Mouse (Mus musculus) limb, embryonic 14.5 days (tissue): ENCODE measurements at regions not wholly inside any gene's neighbourhood (a gene's known extent, or its start where the extent isn't known, plus 50 kb on each side); places are given as distances from the start of the nearest gene placed in this dataset.
"Not testable (repeated sequence)": the region's sequence is repeated elsewhere in the genome, so short reads cannot be mapped to it uniquely, and the experiment has no call there.

ENCODE experiments used
- ATAC-seq: fragments of 200-750 bp; cut with Nextera tagmentation; 2 replicates; pipeline ENCODE4 v1.8.0; 2017; ENCODE audit warnings: low read depth, moderate number of reproducible peaks, moderate TSS enrichment; ENCODE audit not compliant: low FRiP score
- DNase-seq: peaks from one replicate; pipeline ENCODE4 v3.0.0-alpha.2; 2015; ENCODE audit warnings: low spot score
- H3K27ac ChIP-seq: fragments of 300-500 bp; sonication (generic); replicated peaks from 2 replicates; pipeline ENCODE4 v1.5.1; 2014; ENCODE audit warnings: low read depth, mild to moderate bottlenecking, low read length, moderate library complexity, mixed read lengths
- H3K27me3 ChIP-seq: fragments of 300-500 bp; sonication (generic); 2 replicates; pipeline ENCODE4 v1.6.1; 2014; ENCODE audit warnings: low read length, mixed read lengths; ENCODE audit not compliant: control insufficient read depth, insufficient read depth
- H3K36me3 ChIP-seq: fragments of 300-500 bp; sonication (generic); 2 replicates; pipeline ENCODE4 v1.6.1; 2014; ENCODE audit warnings: mild to moderate bottlenecking, low read length, moderate library complexity, mixed read lengths; ENCODE audit not compliant: control insufficient read depth, insufficient read depth
- H3K4me1 ChIP-seq: fragments of 300-500 bp; sonication (generic); 2 replicates; pipeline ENCODE4 v1.6.1; 2014; ENCODE audit warnings: antibody characterized with exemption, low read length, mixed read lengths; ENCODE audit not compliant: control insufficient read depth, insufficient read depth
- H3K4me2 ChIP-seq: fragments of 300-500 bp; sonication (generic); replicated peaks from 2 replicates; pipeline ENCODE4 v1.6.1; 2014; ENCODE audit warnings: low read depth, mild to moderate bottlenecking, low read length, moderate library complexity; ENCODE audit not compliant: severe bottlenecking
- H3K4me3 ChIP-seq: fragments of 300-500 bp; sonication (generic); replicated peaks from 2 replicates; pipeline ENCODE4 v1.5.1; 2014; ENCODE audit warnings: low read length
- H3K9ac ChIP-seq: fragments of 300-500 bp; sonication (generic); 2 replicates; pipeline ENCODE4 v1.6.1; 2014; ENCODE audit warnings: mild to moderate bottlenecking, low read depth, low read length, moderate library complexity; ENCODE audit not compliant: severe bottlenecking
- H3K9me3 ChIP-seq: fragments of 300-500 bp; sonication (generic); 2 replicates; pipeline ENCODE4 v1.6.1; 2016; ENCODE audit warnings: low read length; ENCODE audit not compliant: control insufficient read depth
- POLR2A ChIP-seq: fragments of 200-500 bp; IDR thresholded peaks from 2 replicates; pipeline ENCODE4 v1.8.0; 2012; ENCODE audit warnings: inconsistent platforms, mild to moderate bottlenecking, moderate library complexity, borderline replicate concordance; ENCODE audit not compliant: insufficient read depth, insufficient read length; ENCODE audit errors: extremely low read depth
- WGBS: fragments of 180-500 bp; shearing (Covaris S2); extraction: QIAGEN DNeasy Blood & Tissue Kit; methylation state at CpG from one replicate; pipeline ENCODE4 v1.1.7; 2014; 5-methylcytosine and 5-hydroxymethylcytosine counted together

GRCm38 (mm10) chr2:108824025-108824424, 456.5 kb upstream of the Kif18a start:
- no peak for TF ChIP-seq POLR2A
- Histone ChIP-seq H3K4me2 (no peak overlapping the region), H3K9me3 (no peaks in the 10 kb centered on the region), H3K9ac (no peak overlapping the region), H3K4me1 (peaks cover 5% of the 10 kb centered on the region; the same call in 1 of the 2 replicates), H3K36me3 (no peaks in the 10 kb centered on the region), H3K27ac (no peak overlapping the region), H3K27me3 (no peaks in the 10 kb centered on the region), H3K4me3 (no peak overlapping the region)
- DNase-seq (no peak), ATAC-seq (no peak)

DNA sequence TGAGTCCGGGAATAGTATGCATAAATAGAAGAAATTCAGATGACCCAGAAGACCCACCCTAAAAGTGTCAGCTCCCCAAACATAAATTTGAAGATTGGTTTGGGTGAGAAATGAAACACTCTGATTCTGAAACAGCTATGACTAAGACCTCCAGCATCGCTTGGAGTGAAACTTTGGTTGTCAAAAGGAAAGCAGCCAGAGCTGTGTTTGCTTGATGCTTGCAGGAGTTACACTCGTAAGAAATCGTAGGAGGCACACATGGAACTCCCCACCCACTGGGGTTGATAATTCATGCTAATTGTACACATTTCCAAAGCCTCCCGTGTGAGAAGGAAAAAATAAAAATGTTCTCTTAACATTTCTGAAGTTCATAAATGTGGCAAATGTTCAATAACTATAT, 454.6 kb upstream of the Kif18a start:
- H3K9me3 ChIP-seq, result no peaks in the 10 kb centered on the region
- ATAC-seq (no peak), DNase-seq (no peak)
- no peak for TF ChIP-seq POLR2A
- H3K27me3 ChIP-seq, result no peaks in the 10 kb centered on the region
- no peak overlapping the region for H3K4me3 ChIP-seq
- H3K27ac ChIP-seq, result no peak overlapping the region
- H3K9ac ChIP-seq, result no peak overlapping the region
- 65% methylated on average over 5 of the region's 5 CpGs for WGBS
- H3K4me1 ChIP-seq, result peaks cover 5% of the 10 kb centered on the region; the same call in 1 of the 2 replicates
- no peak overlapping the region for H3K4me2 ChIP-seq
- no peaks in the 10 kb centered on the region for H3K36me3 ChIP-seq

- Histone ChIP-seq H3K9ac (no peak overlapping the region), H3K27me3 (no peaks in the 10 kb centered on the region), H3K36me3 (no peaks in the 10 kb centered on the region), H3K4me3 (no peak overlapping the region), H3K4me2 (no peak overlapping the region), H3K4me1 (peaks cover 5% of the 10 kb centered on the region; the same call in 1 of the 2 replicates), H3K27ac (no peak overlapping the region), H3K9me3 (no peaks in the 10 kb centered on the region)
- 7% methylated on average over 12 of the region's 12 CpGs for WGBS
- ATAC-seq, result peak; percentile 83
- DNase-seq, result peak; percentile 45
- no peak for TF ChIP-seq POLR2A
These were observed 453.3 kb upstream of the Kif18a start for GRCm38 (mm10) chr2:108827106-108827838.

DNA sequence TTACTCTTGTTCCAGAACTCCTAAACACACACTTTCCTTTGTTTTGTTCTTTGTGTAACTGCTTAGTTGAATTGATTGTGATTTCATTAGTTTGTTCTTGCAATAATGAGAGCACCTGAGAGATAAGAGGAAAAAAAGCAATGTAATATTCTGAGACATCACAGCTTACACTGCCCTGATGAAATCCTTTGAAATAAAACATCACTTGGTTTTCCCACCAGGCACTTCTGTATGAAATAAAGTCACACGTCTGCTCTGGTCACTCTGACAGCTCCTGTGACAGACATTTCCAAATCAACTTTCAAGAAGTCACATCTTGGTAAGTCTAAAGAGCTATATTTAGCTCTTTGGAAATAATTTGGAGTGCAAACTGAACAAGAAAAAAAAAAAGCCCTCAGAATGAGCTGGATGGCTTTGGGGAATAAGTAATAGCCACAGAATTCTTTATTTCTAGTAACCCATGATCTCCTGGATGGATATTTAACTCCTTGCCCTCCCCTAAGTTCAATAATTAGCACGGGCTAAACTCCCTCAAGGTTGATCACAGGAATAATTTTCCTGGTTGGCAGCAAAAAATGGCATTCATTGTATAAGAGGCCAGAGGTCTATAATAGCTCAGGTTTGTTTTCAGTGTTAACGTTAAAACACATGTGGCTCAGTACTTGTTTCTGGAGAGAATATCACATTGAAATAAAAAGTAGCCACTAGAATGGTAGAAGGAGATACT, 452.4 kb upstream of the Kif18a start:
- Histone ChIP-seq H3K36me3 (no peaks in the 10 kb centered on the region), H3K4me3 (no peak overlapping the region), H3K9ac (no peak overlapping the region), H3K4me2 (no peak overlapping the region), H3K4me1 (peaks cover 5% of the 10 kb centered on the region; the same call in 1 of the 2 replicates), H3K27me3 (no peaks in the 10 kb centered on the region), H3K9me3 (no peaks in the 10 kb centered on the region), H3K27ac (no peak overlapping the region)
- ATAC-seq, result no peak
- 38% methylated on average over 3 of the region's 3 CpGs for WGBS
- TF ChIP-seq POLR2A, result no peak
- no peak for DNase-seq

DNA sequence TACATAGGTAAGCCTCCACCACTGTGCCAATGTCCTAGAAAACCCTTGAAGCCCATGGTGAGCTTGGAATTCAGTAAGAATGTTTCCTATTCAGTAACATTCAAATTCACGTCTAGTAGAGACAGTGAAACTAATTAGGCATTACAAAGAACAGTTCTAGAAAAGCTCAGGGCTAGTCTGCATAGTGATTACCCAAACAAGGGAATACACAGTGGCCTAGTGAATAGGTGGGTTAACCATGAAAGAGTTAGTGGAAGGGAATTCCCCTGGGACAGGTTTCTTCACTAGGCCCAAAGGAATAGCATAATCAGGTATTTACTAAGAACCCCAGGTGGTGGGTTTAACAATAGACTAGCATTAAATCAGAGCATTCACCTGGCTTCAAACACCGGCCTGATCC, 436.7 kb upstream of the Kif18a start:
- H3K9me3 ChIP-seq, ATAC-seq, H3K9ac ChIP-seq, H3K36me3 ChIP-seq, H3K27ac ChIP-seq, DNase-seq, H3K4me2 ChIP-seq, H3K4me3 ChIP-seq, H3K27me3 ChIP-seq, H3K4me1 ChIP-seq: not testable (repeated sequence)
- WGBS, result 58% methylated on average over 2 of the region's 2 CpGs
